In the genomic region with DNA sequence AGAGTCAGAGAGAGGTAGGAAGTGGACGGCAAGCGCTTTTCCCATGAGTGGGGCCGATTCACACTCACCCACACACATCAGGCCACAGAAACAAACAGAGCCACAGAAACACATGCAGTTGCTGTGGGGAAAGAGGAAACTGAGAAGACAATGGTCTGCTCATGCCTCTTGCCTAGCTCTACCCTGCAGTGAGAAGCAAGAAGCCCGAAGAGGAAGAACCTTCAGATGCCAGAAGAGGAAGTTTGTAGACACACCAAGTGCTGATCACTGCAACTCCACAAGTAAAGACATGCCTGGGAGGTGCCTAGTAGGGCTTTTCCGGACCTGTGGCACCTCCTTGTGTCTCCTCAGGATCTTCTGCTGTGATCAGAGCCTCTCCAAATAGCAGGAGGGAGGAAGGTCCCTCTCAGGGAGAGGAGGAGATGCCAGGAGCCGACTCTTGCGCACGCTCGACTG, we compare ENCODE assay signal across 17 mouse cellular contexts. TPM values are rescaled to one million over a fixed set of nuclear protein-coding genes. Genes with fewer than 3 reads are reported as not detected.
DNase-seq lines count a peak whose midpoint lies in the region; ATAC-seq and TF ChIP-seq lines count a peak whose summit lies in the region.
"Had no signal": no experiment of that assay in that cellular context is flagged by ENCODE, and none has a peak within 500 bp of the region (broad histone marks: within the 10 kb centered on the region; RNA-seq: fewer than 3 reads in every experiment).

A gene (minus strand): TSS at position 406 of the 456 bp plus-strand sequence.

- H3K27me3 ChIP-seq in testis, adult 2 months (ENCODE audit: control insufficient read depth, insufficient read depth, low read length) = no peaks in the 10 kb centered on the region
- H3K27me3 ChIP-seq in intestine, embryonic 15.5 days (replicated peaks) = no peaks in the 10 kb centered on the region
- H3K27me3 ChIP-seq: embryonic facial prominence, embryonic 15.5 days; forebrain, embryonic 15.5 days; Patski had no signal

- TF ChIP-seq CTCF in testis, adult 2 months (IDR thresholded peaks at IDR 0.05; ENCODE audit: control insufficient read depth, insufficient read depth, insufficient replicate concordance, low read depth, low read length) = no peak

- H3K9me3 ChIP-seq in intestine, embryonic 15.5 days = no peaks in the 10 kb centered on the region
- H3K9me3 ChIP-seq: limb, embryonic 10.5 days had no signal

- ATAC-seq in intestine, embryonic 15.5 days = no peak
- ATAC-seq: forebrain, embryonic 15.5 days; intestine, postnatal 0 days; Patski had no signal

- WGBS in intestine, embryonic 15.5 days = 83% methylated on average over 9 of the region's 9 CpGs

- TF ChIP-seq POLR2A in testis, adult 2 months (IDR thresholded peaks at IDR 0.05; ENCODE audit: control insufficient read depth, low read depth, low read length) = no peak

- peak; percentile 17 for DNase-seq in layer of hippocampus, adult 9-10 months (ENCODE audit: low spot score)
- no peak for DNase-seq in layer of hippocampus, postnatal 10 days (ENCODE audit: low spot score in 2 of 2)
- DNase-seq in testis, postnatal 14 days (ENCODE audit: low spot score) = no peak
- peak; percentile 46 for DNase-seq in lung, postnatal 25 days (ENCODE audit: low spot score)
- DNase-seq in telencephalon, adult 2 months (ENCODE audit: low read depth, low spot score) = peak; percentile 17
- DNase-seq in retina, postnatal 1 day = no peak
- DNase-seq: gastrocnemius, postnatal 36 days; thymus, adult 18-20 months had no signal

- H3K4me2 ChIP-seq in intestine, embryonic 15.5 days (replicated peaks) = no peak within 1 kb of the TSS
- H3K4me2 ChIP-seq: embryonic facial prominence, embryonic 15.5 days; forebrain, embryonic 15.5 days had no signal

- no peak within 1 kb of the TSS for H3K4me3 ChIP-seq in testis, adult 2 months (ENCODE audit: control insufficient read depth, low read depth, low read length)
- H3K4me3 ChIP-seq in intestine, embryonic 15.5 days (replicated peaks) = no peak within 1 kb of the TSS
- H3K4me3 ChIP-seq: embryonic facial prominence, embryonic 15.5 days; forebrain, embryonic 15.5 days; hindbrain, embryonic 10.5 days; limb, embryonic 10.5 days had no signal

- no peaks in the 10 kb centered on the region for H3K36me3 ChIP-seq in testis, adult 2 months (ENCODE audit: control insufficient read depth, insufficient read depth, low read length)
- H3K36me3 ChIP-seq in intestine, embryonic 15.5 days = no peaks in the 10 kb centered on the region
- H3K36me3 ChIP-seq: embryonic facial prominence, embryonic 15.5 days; forebrain, embryonic 15.5 days; hindbrain, embryonic 10.5 days; limb, embryonic 10.5 days had no signal

- peak within 1 kb of the TSS; percentile 95 for H3K27ac ChIP-seq in testis, adult 2 months (ENCODE audit: control insufficient read depth, insufficient read depth, low read depth, low read length)
- H3K27ac ChIP-seq in intestine, embryonic 15.5 days = no peak within 1 kb of the TSS
- H3K27ac ChIP-seq: embryonic facial prominence, embryonic 15.5 days; forebrain, embryonic 15.5 days; hindbrain, embryonic 10.5 days; limb, embryonic 10.5 days had no signal

- H3K9ac ChIP-seq in intestine, embryonic 15.5 days = no peak within 1 kb of the TSS
- H3K9ac ChIP-seq: embryonic facial prominence, embryonic 15.5 days; forebrain, embryonic 15.5 days had no signal

- H3K4me1 ChIP-seq in testis, adult 2 months (ENCODE audit: control insufficient read depth, insufficient read depth, low read length) = no peaks in the 10 kb centered on the region
- H3K4me1 ChIP-seq in intestine, embryonic 15.5 days (replicated peaks) = no peaks in the 10 kb centered on the region
- H3K4me1 ChIP-seq: embryonic facial prominence, embryonic 15.5 days; forebrain, embryonic 15.5 days; hindbrain, embryonic 10.5 days; limb, embryonic 10.5 days had no signal

RNA-seq across cellular contexts. Expression of the gene that starts here (rescaled TPM):
- not detected for total RNA-seq in layer of hippocampus, postnatal 10 days (2021)
- not detected in 2 replicates for polyA plus RNA-seq in testis, adult 2 months (2012; rRNA removed)
- polyA plus RNA-seq in intestine, embryonic 15.5 days (2015; fragmentation: Nextera tagmentation; extraction: Ambion mirVana) = not detected in 2 replicates
- total RNA-seq: CH12.LX; gastrocnemius, postnatal 36 days had no signal
- polyA plus RNA-seq: embryonic facial prominence, embryonic 15.5 days; forebrain, embryonic 15.5 days; hindbrain, embryonic 10.5 days; intestine, postnatal 0 days; limb, embryonic 10.5 days; Patski had no signal

Comparison
In these comparisons a context has a peak if more than half of its experiments do, and no peak if none do; other contexts are left out.
1. DNase-seq: peak in layer of hippocampus, adult 9-10 months (single experiment), lung, postnatal 25 days (single experiment) and telencephalon, adult 2 months (single experiment); none in layer of hippocampus, postnatal 10 days (0 of 2), testis, postnatal 14 days (single experiment) and retina, postnatal 1 day (single experiment).